Mouse (Mus musculus): ENCODE measurements around the gene Shc2.

The Shc2 gene

DNA sequence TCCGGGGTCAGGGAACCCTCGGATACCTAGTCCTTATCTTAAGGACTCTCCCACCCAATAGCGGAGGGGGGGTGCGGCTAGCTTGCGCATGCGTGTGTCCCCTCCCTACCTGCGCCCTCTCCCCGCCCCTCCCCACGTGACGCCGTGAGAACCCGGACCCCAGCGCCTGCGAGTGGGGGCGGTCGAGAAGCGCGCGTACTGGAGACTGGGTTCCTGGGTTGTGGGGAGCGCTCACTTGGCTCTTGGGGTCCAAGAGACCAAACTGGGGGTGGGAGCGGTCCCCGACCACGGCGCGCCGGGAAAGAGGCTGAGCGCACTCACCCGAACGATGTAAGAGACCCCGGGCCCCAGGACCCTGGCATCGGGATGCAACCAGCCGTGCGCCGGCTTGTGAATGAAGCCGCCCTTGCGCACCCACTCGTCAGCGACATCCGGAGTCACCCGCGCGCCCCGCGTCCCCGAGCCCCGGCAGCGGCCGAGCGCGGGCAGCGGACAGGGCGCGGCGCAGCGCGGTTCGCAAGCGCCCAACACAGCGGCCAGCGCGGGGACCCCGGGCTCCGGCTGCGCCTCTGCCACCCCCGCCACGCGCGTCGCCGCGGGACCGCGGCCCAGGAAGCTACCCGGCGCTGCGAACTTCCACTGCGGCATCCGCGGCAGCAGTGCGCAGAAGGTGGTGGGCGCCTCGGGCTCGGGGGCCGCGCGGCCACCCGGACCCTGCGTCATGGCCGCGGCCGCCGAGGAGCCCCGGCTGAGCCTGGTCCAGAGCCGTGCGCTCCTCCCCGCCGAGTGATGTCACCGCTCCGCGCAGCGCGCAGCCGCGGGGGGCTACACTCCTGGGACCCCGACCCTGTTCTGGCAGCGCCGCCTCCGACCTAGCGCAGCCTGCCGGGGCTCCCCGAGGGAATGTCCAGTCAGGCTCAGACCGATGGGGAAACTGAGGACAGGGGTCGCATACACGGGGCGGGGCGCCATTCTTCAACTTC is at the start of gene Shc2:
Shc2 (minus strand) TSS at position 791 of the 983 bp plus-strand sequence.
- DNase-seq (ENCODE audit: low read depth) = no peak

DNA sequence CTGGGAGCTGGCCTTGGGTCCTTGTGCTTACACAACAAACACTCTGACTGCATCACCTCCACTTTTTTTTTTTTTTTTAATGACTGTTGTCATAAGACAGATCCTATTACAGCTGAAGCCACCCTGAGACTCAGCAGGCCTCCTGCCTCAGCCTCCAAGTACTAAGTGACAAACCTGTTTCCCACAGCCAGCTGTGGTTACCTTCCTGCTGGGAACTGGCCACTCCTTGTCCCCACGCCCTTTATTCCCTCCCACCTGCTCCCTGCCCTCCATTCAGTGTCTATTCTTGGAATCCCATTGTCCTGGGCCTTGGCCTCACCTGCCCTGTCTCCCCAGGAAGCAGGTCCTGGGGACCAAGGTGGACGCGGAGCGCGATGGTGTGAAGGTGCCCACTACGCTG is 49.8 kb upstream of the Shc2 start:
- no peak for DNase-seq (ENCODE audit: low read depth)

DNA sequence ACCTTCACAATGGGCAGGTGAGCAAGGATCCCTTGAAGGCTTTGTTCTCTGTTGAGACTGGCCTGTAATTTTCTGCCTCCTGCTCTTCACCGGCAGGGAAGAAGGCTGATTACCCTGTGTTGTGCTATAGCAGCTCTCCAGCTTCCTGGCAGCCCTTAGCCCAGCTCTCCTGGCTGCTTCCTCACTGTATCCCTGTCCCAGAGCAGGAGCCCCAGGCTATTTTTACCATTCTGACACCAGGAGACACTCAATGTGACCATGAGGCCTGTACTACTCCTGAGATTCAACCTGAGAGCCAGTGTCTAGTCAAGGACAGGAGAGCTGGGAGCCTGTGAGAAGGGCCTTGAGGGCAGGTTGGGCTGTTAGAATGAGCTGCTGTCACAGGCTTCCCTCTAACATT is 49.0 kb upstream of the Shc2 start:
- DNase-seq (ENCODE audit: low read depth) = no peak

DNA sequence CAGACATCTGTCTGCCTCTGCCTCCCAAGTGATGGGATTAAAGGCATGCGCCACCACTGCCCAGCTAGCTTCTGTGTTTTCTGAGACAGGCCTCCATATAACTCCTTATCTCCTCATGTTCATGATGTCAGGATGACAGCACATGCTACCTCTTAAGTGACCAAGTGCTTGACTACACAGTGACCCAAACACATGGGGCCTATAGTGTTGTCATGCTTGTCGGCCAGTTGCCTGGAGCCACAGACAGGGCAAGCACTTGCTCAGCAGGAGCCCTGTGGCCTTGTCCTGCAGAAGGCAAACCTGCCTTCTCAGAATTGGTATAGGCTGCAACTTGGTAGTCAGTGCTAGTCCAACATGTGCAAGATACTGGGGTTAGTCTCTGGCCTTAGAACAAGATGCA is 48.5 kb upstream of the Shc2 start:
- no peak for DNase-seq (ENCODE audit: low read depth)

DNA sequence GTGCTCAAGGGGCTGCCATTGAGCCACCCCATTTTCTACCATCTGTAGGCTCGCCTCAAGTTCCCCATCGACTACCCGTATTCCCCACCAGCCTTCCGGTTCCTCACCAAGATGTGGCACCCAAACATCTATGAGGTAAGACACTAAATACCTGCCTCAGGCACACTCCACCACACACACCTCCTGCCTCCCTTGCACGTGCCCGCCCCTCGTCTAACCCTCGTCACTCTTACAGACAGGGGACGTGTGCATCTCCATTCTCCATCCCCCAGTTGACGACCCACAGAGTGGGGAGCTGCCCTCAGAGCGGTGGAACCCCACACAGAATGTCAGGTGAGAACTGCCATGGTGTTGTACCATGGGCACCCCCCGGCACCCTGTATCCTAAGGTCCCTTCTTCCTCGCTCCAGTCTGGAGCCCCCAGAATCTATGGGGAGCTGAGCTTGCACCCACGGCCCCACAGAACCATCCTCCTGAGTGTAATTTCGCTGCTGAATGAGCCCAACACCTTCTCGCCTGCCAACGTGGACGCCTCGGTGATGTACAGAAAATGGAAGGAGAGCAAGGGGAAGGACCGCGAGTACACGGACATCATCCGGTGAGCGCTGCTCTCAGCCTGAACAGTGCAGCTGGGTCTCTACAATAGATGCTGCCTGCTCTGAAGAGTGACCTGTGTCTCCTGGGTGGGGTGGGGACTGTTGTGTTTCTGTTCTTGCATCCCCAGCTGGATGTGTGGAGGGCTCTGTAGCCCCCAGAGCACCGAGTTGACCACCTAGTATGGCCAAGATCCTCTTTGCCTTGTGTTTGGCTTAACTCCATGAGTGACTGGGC is 47.3 kb upstream of the Shc2 start:
- no peak for DNase-seq (ENCODE audit: low read depth)

DNA sequence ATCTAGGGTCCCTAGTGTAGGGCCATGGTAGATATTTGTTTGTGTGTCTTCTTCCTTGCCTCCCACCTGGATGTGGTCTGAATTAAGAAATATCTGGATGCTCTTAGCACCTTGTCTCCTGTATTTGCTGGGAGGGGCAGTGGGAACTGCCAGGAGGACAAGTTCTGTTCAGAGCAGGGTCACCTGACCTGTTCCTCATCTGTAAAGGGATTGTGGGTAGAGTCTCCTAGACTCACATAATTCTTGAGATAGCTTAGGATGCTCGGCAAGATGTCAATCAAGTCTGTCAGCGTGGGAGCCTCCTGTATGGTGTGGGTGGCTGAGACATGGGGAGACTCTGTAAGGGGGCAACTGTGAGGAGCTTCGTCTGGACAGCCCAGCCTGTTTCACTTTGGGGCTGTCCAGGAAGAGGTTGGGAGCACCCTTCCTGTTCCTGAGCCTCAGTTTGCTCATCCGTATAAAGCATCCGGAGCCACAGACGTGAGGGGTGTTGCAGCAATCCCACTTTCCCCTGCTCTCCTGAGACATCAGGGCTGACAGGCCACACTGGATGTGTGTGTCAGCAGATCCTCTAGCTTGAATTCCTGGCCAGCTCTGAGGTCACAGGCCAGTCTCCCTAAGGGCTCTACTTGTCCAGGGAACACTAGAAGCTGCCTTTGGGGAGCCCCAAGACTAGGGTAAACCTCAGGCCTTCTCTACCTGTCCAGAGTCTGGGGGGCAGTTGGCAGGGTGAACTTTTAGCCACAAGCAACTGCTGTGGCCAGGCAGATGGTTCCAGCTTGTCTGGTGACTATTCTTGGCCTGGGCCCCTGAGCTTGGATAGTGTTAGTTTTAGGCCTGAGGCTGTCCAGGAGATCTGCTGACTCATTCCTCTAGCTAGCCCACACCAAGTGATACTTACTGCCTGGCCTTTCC is 46.3 kb upstream of the Shc2 start:
- no peak for DNase-seq (ENCODE audit: low read depth)

DNA sequence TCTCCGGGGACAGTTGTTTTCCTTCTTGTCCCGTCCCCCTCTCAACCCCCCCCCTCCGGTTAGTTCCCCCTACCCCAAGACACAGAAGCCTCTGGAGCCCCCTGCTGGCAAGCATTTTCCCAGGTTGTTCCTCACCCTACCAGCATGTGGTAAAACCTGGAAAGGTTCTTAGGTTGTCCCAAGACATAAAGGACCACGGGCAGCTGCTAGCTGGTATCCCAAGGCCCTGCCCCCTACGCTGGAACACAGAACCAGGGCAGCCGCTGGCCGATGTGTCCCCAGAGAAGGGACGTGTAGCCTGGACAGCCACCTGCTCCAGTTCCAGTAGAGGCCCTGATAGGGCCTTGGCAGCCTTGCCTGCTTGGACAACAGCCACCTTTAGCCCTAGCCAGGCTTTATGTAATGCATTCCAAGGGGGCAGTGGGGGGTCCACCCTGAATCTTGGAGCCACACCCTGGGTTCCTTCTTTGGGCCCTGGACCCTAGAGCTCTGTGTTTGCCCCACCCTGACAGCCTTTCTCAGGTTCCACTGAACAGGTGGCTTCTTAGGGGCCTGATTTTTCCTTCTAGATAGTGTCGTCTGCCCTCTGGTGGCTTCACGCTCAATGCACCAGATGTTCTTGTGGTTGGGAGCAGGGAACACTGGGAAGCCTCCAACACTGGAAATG is 45.3 kb upstream of the Shc2 start:
- peak; percentile 75 for DNase-seq (ENCODE audit: low read depth)

DNA sequence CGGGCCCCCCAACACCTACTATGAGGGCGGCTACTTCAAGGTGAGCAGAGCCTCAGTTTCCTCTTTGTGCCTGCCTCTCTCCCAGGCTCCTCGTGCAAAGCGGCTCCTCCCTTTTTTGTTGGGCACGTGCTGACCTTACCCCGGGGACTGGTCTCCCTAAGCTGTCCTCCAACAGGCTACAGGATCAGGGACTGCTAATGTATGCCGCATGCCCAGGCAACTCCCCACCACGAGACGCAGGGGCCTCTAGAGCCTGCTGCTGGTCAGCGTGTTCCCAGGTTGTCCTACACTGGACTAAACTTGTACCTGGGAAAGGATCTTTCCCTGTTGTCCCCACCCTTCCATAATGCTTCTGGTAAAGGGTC is 44.8 kb upstream of the Shc2 start:
- DNase-seq (ENCODE audit: low read depth) = no peak

DNA sequence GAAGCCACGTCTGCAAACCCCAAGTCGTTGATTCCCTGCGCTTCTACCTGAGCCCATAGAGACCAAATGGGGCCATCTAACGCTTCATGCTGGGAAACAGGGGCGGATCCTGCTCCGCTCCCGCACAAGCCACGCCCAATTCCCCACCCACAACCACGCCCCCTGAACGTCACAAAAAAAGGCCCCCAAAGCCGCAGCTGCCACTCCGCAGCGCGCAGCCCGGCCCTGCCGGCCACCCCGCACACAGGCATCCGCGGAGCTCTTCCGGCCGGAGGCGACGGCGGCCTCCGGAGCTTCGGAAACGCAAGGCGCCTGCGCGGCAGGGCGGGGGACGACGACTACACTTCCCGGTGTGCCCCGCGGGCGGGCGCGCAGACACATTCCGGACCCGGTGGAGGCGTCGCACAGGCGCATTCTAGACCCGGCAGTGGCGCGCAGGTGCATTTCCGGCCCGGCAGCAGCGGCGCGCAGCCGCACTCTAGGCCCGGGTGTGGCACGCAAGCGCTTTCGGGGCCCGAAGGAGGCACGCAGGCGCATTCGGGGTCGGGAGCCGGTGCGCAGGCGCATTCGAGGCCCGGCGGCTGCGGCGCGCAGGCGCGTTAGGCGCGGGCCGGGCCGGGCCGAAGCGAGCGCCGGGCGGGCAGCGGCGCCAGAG is 44.0 kb upstream of the Shc2 start, which contains the start of gene Cdc34:
Cdc34 (plus strand) TSS at position 605 of the 655 bp plus-strand sequence.
- DNase-seq (ENCODE audit: low read depth) = peak; percentile 93

DNA sequence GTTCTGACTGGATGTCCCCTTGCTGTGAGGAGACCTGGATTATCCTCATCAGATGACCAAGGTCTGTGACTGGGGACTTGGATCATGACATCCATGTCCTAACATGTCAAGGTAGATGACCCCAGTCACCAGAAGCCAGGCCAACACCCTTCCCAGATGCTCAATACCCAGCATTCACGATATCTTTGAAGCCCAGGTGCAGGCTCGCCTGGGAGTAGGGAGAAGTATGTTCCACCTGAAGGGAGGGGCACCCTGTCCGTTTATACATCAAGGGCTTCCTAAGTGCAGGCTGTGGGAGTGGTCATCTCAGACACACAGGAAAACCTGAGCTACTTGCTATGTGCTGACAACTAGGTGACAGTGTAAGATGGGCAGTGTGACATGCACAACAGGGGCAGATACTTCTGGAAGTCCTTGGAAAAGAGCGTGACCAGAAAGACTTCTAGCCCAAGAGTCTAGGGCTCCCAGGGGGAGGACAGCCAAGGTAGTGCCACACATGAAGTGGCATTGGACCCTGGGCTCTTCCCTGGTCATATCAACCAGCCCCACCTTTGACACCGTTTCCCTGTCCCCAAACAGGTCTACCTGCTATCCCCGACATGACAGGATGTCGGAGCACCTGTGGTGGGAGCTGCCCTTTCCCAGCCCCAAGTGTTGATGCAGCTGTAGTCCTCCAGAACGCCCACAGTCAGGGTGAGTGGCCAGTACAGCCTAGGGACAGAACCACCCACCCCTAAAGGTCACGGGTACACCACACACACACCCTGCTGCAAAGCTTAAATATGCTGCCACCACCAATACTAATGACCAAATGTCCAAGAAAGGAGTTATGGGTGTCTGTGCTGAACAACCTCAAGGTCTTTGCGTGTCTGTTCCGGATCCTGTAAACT is 43.1 kb upstream of the Shc2 start:
- DNase-seq (ENCODE audit: low read depth) = no peak

DNA sequence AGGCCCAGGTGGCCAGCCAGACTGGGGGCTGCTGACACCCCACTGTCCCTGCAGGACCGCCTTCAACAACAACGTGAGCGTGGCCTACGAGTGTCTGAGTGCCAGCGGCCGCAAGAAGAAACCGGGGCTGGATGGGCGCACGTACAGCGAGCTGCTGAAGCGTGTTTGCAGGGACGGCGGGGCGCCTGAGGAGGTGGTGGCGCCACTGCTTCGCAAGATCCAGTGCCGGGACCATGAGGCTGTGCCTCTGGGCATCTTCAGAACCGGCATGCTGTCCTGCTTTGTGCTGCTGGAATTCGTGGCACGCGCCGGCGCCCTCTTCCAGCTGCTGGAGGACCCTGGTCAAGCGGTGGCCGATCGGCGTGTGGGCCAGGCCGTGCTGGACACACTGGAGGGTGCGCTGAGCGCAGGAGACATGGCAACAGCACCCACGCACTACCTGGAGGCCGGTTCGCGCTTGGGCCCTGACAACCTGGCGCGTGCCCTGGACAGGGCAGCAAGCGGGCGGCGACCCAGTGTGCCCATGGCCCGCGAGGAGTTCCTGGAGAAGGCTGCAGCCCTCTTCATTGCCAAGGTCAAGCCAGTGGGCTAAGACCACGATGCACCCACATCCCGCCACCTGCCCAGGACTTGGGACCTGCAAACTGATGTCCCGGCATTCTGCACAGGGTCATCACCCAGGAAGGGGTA is 37.8 kb upstream of the Shc2 start:
- DNase-seq (ENCODE audit: low read depth) = no peak

DNA sequence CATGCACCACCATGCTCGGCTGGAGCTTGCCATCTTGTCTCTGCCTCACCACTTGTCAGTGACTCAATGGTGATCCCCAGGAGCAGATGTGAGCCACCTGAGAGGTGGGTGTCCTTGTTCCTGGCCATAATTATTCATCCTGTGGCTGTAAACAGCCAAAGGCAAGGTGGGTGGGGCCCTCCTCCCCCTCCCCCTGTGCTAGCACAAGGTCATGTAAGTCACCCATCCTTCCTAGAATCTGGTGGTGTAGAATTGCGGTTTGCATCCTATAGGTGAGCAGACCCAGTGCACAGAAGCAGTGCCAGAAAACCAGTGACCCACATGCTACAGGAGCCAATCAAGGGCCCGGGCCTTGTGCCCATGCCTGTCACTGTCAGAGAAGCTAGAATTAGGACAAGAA is 35.3 kb upstream of the Shc2 start:
- no peak for DNase-seq (ENCODE audit: low read depth)

DNA sequence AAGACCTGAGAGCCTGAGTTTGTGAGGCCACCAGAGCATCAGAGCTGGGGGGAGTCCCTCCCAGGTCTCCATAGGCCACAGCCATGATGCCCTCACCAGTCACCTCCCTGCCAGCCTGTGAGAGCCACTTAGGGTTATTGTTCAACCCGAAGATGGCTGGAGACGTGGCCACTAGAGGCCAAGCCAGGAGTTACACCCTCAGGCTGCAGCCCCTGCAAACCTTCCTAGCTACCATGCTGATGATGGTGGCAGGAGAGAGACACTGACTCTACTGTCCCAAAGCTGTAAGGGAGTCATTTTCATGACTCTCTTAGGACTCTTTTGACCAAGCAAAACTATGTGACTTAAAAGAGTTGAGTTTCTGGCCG is 34.4 kb upstream of the Shc2 start:
- no peak for DNase-seq (ENCODE audit: low read depth)

DNA sequence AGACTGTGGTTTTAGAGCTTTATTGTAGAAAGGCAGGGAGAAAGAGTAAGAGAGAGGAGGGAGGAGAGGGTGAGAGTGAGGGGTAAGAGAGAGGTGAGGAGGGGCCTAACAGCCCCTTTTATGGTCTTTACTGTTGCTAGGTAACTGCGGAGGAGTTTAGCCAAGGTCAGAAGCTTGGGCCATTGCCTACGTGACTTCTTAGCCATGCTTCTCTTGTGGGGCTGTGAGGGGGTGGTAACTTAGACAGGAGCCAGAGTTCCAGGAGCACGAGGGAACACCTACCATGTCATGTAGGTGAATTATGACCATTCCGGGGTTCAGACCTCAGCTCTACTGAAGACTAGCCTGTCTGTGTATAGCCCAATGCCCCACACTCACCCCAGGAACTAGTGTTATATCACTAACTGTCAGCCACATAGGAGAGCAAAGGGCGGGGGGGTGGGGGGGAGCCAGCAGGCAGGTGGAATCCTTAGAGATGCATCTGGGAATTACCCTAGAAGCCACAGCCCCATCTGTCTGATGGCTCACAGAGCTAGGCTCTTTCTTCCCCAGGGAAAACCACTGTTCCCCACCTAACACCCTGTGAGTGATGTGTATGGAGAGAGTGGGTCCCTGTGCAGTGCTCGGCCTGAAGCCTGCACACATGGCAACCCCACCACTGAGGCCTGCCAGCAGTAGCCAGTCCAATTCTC is 33.8 kb upstream of the Shc2 start:
- DNase-seq (ENCODE audit: low read depth) = no peak

DNA sequence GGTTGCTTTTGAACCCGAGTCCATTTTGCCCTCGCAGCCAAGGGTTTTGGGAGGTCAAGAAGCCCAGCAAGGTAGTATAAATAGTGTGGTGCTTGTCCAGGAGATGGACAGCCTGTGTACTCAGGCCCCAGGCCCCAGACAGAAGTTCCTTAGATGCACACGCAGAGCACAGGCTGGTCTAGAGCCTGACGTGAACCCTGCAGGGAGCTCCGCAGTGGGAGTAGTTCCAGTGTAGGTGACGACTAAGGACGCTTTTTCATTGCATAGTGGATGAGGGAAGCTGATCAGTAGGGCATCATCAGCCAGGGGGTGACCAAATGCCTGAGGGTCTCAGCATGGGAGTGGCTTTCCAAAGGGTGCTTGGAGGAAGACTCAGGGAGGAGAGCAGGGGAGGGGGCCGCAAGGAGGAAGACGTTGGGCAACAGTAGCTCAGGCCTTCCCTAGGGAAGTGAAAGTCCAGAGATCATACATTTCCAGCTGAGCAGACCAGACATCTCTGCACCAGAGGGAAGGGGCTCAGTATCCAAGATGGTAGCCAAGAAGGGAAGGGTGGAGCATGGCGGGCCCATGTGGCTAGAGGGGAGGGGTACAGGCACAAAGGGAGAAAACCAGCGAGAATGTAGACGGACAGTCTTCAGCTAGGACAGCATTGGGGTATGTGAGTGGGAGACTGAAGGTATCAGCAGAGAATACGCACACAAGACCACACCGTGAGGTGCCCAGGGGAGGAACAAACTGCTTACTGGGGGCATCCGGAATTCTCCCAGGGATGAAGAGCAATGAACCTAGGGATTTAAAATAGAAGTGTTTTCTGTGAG is 32.6 kb upstream of the Shc2 start:
- no peak for DNase-seq (ENCODE audit: low read depth)

DNA sequence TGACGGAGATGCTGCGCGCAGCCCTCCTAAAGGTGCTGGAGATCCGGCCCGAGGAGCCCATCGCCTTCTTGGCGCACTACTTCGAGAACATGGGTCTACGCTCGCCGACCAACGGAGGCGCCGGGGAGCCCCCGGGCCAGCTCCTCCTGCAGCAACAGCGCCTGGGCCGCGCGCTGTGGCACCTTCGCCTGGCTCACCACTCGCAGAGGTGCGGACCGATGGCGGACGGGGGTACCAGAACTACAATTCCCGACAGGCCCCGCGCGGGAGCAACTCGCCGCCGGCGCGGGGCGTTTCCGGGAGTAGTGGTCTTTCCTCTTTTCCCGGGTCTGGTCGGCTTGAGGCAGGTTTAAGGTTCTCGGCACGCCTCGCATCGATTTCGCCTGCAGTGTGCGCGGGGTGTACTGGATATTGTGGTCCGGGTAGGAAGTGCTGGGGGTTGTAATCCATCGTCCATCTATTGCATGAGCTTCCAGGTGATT is 31.9 kb upstream of the Shc2 start:
- DNase-seq (ENCODE audit: low read depth) = peak; percentile 43

DNA sequence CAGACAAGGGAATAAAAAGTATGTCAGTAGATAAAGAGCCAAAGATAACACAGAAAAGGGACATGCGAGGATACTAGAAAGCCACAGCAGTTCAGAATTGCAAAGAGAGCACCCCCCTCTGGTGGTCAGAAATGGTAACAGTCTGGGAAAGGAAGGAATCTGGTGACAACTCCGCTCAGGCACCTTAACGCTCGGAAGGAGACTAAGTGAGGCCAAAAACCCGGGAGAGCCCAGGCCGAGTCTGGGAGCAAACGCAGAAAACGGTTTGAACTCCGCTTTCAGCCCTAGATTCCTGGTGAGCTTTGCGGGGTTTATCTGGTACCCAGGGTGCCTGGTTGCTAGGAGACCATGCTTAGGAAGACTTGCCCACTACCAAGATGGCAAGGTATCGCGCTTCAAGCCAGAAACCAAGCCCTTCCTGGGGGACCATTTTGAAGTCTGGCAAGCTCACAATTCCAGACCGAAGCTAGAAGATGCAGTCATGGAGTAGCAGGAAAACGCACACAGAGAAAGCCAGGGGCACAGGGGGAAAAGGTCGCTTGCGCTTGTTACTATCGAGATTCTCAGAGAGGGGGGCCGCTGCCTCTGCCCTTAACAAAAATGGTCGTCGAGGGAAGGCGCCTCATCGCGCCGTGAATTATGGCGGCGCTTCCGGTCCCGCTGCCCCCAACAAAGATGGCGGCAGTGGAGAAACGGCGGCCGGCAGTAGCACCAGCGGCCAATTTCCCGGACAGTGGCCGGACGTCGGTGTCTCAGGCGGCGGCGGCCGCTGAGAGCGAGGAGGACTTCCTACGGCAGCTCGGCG is 31.3 kb upstream of the Shc2 start, which contains the start of gene Tpgs1:
Tpgs1 (plus strand) TSS at position 599 of the 805 bp plus-strand sequence.
- DNase-seq (ENCODE audit: low read depth) = peak; percentile 83

Data from c-Kit-positive CD71-negative TER-119-negative erythroid progenitor cells, embryonic 14.5 days (primary cell).